Mouse (Mus musculus) megakaryocyte, embryonic 14.5 days (primary cell): Measurements from ENCODE around the gene Cabcoco1. TPM values are rescaled to one million over a fixed set of nuclear protein-coding genes. Genes with fewer than 3 reads are reported as not detected.

ENCODE experiments used
- H3K27me3 ChIP-seq: replicated peaks from 2 replicates; pipeline ENCODE3; 2012; ENCODE audit warnings: inconsistent platforms
- H3K36me3 ChIP-seq: replicated peaks from 2 replicates; pipeline ENCODE3; 2012; ENCODE audit warnings: low read length, inconsistent platforms, mixed read lengths
- H3K4me1 ChIP-seq: 2 replicates; pipeline ENCODE4 v1.6.1; 2012; ENCODE audit warnings: inconsistent platforms
- H3K4me3 ChIP-seq: replicated peaks from 2 replicates; pipeline ENCODE3; 2012; ENCODE audit warnings: moderate library complexity, mild to moderate bottlenecking, inconsistent platforms
- H3K9me3 ChIP-seq: 2 replicates; pipeline ENCODE4 v1.6.1; 2012; ENCODE audit warnings: inconsistent platforms
- FLI1 ChIP-seq: IDR thresholded peaks from 2 replicates; pipeline ENCODE4 v1.6.1; 2012; ENCODE audit warnings: low read length, inconsistent platforms, mixed read lengths
- GATA1 ChIP-seq: IDR thresholded peaks from 3 replicates; pipeline ENCODE4 v1.6.1; 2012; ENCODE audit warnings: mixed read lengths, low read length, inconsistent platforms, borderline replicate concordance
- polyA plus RNA-seq: library from polyadenylated mRNA; stranded (reverse); fragments of >175 nt; gene quantifications from 2 replicates; pipeline ENCODE4 v1.2.3, GENCODE M21; 2012; ENCODE audit warnings: low replicate concordance; ENCODE audit not compliant: insufficient read depth

Cabcoco1 gene
- polyA plus RNA-seq, 1 experiment: not detected

DNA sequence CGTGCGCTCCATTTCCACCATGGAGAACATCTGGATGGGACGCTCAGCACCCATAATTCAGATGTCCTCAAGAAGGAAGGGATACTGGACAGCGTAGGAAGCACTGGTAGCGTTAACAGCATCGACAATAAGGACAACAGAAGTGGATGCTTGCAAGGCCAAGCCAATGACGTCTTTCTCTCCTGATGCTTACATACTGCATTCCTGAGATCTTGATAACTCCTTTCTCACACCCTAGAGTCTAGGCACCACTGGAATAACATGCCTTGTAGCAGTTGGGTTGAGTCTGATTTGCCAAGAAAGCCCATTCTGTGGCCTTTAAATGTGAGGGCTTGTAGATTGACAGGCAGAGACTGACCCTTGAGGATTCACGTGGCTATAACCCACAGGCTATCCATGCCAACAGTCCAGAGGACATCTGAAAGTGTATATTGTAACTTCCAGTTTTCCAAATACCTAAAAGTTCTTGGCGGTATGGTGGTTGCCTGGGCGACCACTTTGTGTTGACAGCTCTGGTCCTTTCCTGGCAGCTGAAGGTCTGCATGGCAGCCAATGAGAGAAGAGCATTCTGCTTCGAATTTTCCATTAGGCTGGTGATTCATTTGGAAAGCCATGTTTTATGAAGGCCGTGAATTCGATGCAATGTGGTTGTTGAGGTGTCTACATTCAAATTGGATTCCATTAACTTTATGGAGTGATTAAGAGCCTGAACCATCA, 124.5 kb downstream of the Cabcoco1 start:
- no peak for TF ChIP-seq FLI1
- TF ChIP-seq GATA1: no peak
- Histone ChIP-seq H3K4me1 (peaks cover 22% of the 10 kb centered on the region), H3K36me3 (peaks cover 6% of the 10 kb centered on the region), H3K9me3 (peaks cover 18% of the 10 kb centered on the region), H3K4me3 (no peak overlapping the region), H3K27me3 (no peaks in the 10 kb centered on the region)

DNA sequence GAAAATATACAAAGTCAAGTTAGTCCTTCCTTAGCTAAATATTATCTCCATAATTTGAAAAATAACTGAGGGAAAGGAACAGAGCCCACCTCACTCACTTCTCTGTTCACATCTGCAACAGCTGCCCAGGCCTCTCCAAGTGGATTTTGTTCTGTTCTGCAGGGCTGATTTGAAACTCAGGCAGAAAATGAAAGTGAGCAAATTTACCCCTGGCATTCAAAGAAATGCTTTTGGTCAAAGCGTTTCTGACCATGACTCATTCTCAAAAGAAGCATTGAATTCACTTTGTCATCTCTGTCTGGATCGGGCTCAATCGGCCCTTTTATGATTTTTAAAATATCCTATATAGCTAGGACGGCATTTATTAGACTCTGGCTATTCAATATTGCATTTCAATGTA, 135.8 kb downstream of the Cabcoco1 start:
- peaks cover 6% of the 10 kb centered on the region; the same call in 1 of the 2 replicates for H3K9me3 ChIP-seq
- H3K4me3 ChIP-seq: no peak overlapping the region
- no peaks in the 10 kb centered on the region for H3K36me3 ChIP-seq
- H3K4me1 ChIP-seq: no peaks in the 10 kb centered on the region
- no peaks in the 10 kb centered on the region for H3K27me3 ChIP-seq
- no peak for TF ChIP-seq GATA1
- no peak for TF ChIP-seq FLI1

DNA sequence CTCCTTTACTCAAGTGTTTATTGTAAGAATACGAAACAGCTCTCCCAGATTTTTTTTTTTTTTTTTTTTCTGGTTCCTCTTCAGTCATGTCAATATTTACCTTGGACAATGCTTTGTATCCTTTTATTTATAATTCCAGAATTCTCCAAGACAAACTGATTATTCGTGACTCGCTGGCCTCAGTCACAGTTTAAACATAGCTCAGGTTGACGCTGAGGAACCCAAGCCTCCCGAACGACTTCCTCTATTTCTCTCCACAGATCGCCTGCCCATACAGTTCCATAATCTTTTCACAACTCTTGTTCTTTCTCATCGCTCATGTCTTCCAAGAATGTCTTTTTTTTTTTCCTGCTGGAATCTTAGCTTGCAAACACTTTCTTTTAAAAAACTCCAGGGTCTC, 144.9 kb downstream of the Cabcoco1 start:
- H3K4me1 ChIP-seq: peaks cover 17% of the 10 kb centered on the region
- H3K27me3 ChIP-seq: no peaks in the 10 kb centered on the region
- no peaks in the 10 kb centered on the region for H3K36me3 ChIP-seq
- TF ChIP-seq FLI1 (no peak), GATA1 (no peak)
- no peak overlapping the region for H3K4me3 ChIP-seq
- peaks cover 15% of the 10 kb centered on the region for H3K9me3 ChIP-seq

DNA sequence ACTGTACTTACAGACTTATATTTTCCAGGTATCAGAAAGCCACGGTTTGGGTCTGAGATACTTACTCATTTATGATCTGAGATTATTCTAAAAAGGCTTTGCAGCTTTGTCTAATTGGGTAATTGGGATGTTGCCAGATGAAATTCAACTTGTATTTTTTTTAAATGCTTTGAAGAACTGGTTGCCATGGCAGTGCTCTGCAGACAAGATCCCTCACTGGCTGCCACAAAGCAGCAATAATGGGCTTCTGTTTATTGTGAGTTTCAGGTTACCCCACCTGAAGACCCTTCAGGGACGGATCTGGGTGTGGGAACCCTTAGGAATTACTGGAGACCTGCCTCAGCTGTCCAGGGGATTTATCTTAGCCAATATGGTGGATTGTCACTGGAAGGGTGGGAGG, 145.6 kb downstream of the Cabcoco1 start:
- Histone ChIP-seq H3K27me3 (no peaks in the 10 kb centered on the region), H3K4me1 (peaks cover 17% of the 10 kb centered on the region), H3K36me3 (no peaks in the 10 kb centered on the region), H3K4me3 (no peak overlapping the region), H3K9me3 (peaks cover 15% of the 10 kb centered on the region)
- TF ChIP-seq FLI1 (no peak), GATA1 (no peak)

DNA sequence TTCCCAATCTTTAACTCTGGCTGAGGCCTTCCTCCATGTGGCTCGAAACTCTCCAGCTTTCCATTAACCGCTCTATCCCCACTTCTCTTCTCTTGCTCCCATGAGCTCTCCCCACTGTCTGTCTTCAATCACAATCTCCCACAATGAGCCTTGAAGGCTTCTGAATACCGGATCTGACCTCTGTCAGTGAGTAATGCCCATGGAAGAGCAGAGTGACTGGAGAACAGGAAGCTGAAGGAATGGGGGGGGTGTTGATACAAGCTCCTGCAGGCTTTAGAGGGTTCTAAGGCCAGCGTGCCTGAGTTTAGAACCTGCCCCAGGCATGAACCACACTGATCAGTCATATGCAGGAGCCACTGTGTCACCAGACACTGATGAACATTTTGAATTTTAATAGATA, 150.1 kb downstream of the Cabcoco1 start:
- Histone ChIP-seq H3K27me3 (no peaks in the 10 kb centered on the region), H3K4me3 (no peak overlapping the region), H3K4me1 (peaks cover 22% of the 10 kb centered on the region), H3K36me3 (no peaks in the 10 kb centered on the region), H3K9me3 (peaks cover 5% of the 10 kb centered on the region)
- TF ChIP-seq GATA1 (no peak), FLI1 (no peak)

DNA sequence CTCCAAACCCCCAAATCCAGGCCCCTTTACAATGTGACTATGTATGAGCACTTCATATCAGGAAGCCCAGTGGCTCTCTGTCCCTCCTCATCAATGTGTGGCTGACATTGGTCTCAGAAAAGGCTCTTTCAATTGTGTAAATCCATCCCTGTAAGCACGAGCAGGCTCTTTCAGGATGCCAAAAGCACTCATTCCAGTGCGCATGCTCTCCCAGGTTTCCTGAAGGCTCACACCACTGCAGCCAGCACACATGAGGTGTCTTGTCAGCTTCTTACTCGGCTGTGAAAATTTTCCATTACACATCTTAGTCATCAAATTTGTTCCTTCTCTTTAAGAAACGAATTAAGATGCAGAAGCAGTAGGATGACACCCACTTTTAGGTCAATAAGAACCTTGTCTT, 152.9 kb downstream of the Cabcoco1 start:
- Histone ChIP-seq H3K9me3 (peaks cover 25% of the 10 kb centered on the region), H3K36me3 (no peaks in the 10 kb centered on the region), H3K4me1 (peaks cover 22% of the 10 kb centered on the region), H3K4me3 (no peak overlapping the region), H3K27me3 (no peaks in the 10 kb centered on the region)
- no peak for TF ChIP-seq FLI1

DNA sequence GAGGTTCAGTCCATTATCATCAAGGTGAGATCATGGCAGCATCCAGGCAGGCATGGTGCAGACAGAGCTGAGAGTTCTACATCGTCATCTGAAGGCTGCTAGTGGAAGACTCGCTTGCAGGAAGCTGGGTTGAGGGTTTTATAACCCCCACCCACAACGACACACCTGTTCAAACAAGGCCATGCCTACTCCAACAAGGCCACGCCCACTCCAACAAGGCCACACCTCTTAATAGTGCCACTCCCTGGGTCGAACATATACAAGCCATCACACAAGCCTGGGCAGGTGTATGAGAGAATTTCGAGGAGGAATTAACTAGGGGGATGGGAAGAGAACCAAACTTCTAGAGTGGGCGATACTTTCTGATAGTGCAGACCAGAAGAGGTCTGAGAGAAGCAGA, 153.6 kb downstream of the Cabcoco1 start:
- Histone ChIP-seq H3K27me3 (no peaks in the 10 kb centered on the region), H3K4me3 (no peak overlapping the region), H3K36me3 (no peaks in the 10 kb centered on the region), H3K4me1 (peaks cover 18% of the 10 kb centered on the region), H3K9me3 (peaks cover 31% of the 10 kb centered on the region)
- TF ChIP-seq FLI1 (no peak), GATA1 (no peak)

Other genes starting within 250 kb of the Cabcoco1 start
- gene Tmem26, start 181.8 kb upstream of the Cabcoco1 start, polyA plus RNA-seq: not detected in 2 replicates